Mouse (Mus musculus): ENCODE measurements around the gene Tnrc6b. TPM values are rescaled to one million over a fixed set of nuclear protein-coding genes. Genes with fewer than 3 reads are reported as not detected.
"Not testable (repeated sequence)": the region's sequence is repeated elsewhere in the genome, so short reads cannot be mapped to it uniquely, and the experiment has no call there.

The Tnrc6b gene
- total RNA-seq, 2 experiments from 2014 or later, result 43.7 to 48.2 TPM

DNA sequence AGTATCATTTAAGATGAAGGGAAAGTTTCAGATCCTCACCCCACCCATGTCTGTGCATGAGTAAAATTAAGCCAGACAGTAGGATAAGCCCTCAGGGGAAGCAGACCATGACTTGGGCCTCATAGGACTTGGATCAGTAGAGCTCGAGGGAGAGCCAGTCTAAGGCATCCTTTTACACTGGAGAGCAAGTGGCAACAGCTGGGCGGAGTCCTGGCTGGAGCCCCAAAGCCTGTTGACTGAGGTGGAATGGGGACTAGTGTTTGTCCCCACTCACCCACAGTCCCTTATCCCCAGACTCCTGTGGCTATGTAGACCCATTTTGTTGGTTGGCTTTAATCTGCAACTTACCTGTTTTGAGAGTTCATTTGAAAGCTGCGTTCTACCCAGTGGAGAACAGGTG is 201.1 kb downstream of the Tnrc6b start:
- DNase-seq (ENCODE audit: low spot score), result no peak

GRCm38 (mm10) chr15:80913803-80914202 is 202.7 kb downstream of the Tnrc6b start:
- DNase-seq (ENCODE audit: low spot score), result no peak

DNA sequence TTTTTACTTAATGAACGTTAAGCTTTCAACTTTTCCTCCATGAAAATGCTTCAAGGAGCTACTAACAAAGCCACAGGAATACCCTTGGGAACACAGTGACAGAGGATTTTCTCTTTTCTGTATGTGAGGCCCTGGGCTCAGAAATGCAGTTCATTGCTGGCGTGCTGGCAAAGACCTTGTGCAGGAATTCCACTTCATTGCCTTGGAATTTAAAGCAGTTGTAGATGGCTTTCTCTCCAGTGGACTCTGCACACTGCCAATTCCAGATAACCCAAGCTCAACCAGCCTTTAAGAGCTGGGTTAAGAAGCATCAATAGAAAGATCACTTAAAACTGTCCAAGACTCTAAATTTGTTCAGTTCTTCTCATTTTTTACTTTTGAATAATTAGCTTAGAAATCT is 204.7 kb downstream of the Tnrc6b start:
- no peak for DNase-seq (ENCODE audit: low spot score)

- DNase-seq (ENCODE audit: low spot score), result no peak
These were observed 205.5 kb downstream of the Tnrc6b start for GRCm38 (mm10) chr15:80916621-80917020.

- no peak for DNase-seq (ENCODE audit: low spot score)
These were observed 209.2 kb downstream of the Tnrc6b start for GRCm38 (mm10) chr15:80920346-80920745.

DNA sequence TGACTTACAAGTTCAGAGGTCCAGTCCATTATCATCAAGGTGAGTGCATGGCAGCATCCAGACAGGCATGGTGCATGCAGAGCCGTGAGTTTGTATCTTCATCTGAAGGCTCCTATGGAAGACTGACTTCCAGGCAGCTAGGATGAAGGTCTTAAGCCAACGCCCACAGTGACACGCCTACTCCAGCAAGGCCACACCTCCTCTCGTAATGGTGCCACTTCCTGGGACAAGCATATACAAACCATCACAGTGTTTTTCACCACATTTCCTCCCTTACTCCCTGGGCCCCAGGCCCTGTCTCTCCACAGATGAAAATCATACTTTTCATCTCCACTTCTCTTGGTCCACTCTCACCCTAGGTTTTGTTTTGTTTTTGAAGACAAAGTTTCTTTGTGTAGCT is 210.7 kb downstream of the Tnrc6b start:
- DNase-seq (ENCODE audit: low spot score), result no peak

DNA sequence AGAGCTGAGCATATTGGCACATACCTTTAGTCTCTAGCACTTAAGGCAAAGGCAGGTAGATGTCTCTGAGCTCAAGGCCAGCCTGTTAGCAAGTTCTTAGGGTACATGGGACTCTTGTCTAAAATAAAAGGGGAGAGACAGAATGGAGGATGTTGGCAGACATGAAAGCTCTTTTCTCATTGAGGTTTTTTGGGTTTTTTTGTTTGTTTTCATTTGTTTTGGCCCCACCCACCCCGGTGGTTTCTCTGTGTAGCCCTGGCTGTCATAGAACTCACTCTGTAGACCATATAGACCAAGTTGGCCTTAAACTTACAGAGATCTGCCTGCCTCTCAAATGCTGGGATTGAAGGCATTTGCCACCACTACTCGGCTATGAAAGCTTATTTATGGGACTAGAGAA is 213.1 kb downstream of the Tnrc6b start:
- DNase-seq (ENCODE audit: low spot score), result no peak

GRCm38 (mm10) chr15:80928811-80929355 is 217.8 kb downstream of the Tnrc6b start:
- DNase-seq (ENCODE audit: low spot score), result no peak

GRCm38 (mm10) chr15:80930048-80930571 is 219.0 kb downstream of the Tnrc6b start:
- DNase-seq (ENCODE audit: low spot score), result no peak

DNA sequence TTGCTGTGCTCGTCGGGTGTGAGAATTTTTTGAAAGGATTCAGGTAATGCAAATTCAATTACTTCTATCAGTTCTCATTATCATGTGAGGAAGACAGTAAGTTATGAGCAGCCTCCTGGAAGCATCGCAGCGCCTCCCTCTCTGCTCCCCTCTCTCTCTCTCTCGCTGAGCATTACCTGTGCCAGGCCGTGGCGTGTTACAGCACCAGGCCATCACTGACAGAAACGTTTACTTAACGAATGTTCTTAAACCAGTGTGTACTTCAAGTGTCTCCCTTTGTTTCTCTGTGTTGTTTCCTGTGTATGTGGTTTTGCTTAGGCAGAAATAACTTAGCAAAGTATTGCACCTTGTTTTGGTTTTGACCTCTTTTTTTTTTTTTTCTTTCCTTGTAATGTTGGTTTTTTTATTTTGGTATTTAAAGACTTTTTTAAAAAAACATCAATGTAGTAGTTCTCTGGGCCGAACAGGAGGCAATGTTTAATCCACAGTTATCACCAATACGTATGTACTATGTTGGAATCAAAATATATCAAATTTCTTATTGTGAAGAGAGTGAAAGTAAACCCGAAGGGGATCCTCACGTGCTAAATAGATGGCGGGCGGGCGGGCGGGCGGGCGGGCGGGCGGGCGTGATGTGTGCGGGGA is 219.7 kb downstream of the Tnrc6b start:
- not testable (repeated sequence) for DNase-seq (ENCODE audit: low spot score)

GRCm38 (mm10) chr15:80931345-80931960 is 220.3 kb downstream of the Tnrc6b start:
- DNase-seq (ENCODE audit: low spot score), result no peak

- DNase-seq (ENCODE audit: low spot score), result no peak
These were observed 223.7 kb downstream of the Tnrc6b start for GRCm38 (mm10) chr15:80934841-80935240.

DNA sequence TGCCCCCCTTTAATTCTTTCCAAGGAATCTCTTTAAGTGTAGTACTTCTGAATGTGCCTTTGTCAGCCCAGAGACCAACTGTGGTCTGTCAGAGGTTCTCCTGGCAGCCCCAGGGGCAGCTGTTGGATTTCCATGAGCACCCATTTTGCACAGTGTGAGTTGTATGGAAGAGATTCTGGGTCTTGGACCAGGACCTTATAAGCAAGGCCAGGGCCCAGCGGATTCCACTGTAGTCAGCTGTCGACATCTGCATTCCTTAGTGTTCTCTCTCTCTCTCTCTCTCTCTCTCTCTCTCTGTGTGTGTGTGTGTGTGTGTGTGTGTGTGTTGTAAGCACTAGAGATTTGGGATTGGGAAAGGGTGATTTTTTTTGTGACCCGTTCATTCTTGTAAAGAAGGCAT is 225.6 kb downstream of the Tnrc6b start:
- no peak for DNase-seq (ENCODE audit: low spot score)

- DNase-seq (ENCODE audit: low spot score), result no peak
These were observed 227.5 kb downstream of the Tnrc6b start for GRCm38 (mm10) chr15:80938615-80939014.

- DNase-seq (ENCODE audit: low spot score), result no peak
These were observed 228.3 kb downstream of the Tnrc6b start for GRCm38 (mm10) chr15:80939401-80939800.

DNA sequence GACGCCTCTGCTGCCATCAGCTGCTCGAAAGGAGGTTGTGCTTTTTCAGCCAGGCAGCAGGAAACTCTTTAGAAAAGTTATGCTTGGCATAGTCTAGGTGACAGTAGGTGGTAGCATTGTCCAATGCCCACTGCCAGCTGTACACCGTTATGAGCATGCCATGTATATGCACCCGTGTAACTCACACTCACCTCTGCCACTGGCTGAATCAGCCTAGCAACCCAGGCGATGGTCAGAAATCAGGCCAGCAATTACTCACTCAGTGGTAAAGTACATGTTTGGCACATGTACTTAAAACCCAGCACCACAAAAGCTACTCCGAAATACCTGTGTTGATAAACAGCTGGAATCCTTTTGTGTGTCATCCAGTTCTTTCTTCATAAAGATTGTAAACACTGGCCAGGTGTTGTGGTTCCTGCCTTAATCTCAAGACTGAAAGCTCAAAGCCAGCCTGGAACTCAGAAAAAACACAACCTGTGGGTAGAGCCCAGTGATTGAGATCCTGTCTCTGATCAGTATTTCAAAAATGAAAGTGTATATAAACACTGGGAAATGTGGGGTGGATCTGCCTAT is 230.4 kb downstream of the Tnrc6b start:
- no peak for DNase-seq (ENCODE audit: low spot score)

DNA sequence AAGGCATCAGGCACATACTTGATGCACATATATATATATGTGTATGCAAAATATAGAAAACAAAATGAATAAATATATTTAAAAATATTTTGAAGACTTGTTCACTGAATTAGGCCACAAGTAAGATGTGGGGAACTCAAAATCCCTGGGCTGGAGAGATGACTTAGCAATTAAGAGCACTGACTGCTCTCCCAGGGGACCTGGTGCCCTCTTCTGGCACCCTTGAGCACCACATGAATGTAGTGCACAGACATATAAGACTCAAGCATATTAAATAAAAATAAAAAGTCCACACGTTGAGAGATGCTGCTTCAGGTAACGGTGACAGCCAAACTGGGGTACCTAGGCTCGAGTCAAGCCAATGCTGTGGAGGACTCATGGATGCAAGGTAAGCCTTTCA is 234.7 kb downstream of the Tnrc6b start:
- no peak for DNase-seq (ENCODE audit: low spot score)

DNA sequence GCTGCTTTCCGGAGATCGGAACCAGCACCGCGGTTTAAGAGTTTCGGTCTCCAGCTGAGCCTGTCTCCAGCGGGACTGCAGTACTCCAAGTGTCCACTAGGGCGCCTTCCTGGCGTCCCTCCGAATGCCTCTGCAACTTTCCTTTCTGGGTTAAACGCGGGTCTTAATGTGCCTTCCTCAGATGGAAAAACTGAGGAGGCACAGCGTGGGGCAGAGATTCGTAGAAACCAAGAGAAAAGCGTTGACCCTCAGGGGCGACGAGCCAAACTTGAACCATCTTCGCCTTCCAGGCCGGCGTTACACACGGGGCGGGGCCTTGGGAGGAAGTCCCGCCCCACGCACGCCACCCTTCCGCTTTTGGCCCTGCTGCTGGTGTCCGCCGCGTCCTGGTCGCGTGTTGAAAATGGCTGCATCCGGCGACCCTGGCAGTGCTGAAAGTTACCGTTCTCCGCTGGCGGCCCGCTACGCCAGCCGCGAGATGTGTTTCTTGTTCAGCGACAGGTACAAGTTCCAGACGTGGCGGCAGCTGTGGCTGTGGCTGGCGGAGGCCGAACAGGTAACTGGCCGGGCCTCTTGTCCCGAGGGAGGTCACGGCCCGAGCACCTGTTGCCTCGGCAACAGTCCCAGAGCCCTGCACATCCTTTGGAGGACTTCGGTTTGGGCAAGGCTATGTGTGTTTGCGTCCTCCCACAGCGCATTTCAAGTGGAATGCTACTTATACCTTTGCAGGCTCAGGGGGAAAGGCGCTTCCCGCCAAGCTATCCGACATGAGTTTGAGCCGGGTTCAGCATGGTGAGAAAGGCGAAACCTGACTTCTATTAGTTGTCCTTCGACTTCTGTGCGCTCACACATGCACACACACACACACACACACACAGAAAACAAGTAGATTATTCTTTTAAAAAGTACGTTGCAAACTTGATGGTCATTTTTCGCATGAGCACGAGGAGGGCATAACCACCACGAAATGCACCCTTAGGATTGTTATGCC is 237.3 kb downstream of the Tnrc6b start, which contains the start of gene Adsl:
Gene Adsl (plus strand): TSS at position 346 of the 991 bp plus-strand sequence.
- DNase-seq (ENCODE audit: low spot score), result peak; percentile 88

GRCm38 (mm10) chr15:80949431-80949830 is 238.3 kb downstream of the Tnrc6b start:
- DNase-seq (ENCODE audit: low spot score), result no peak

DNA sequence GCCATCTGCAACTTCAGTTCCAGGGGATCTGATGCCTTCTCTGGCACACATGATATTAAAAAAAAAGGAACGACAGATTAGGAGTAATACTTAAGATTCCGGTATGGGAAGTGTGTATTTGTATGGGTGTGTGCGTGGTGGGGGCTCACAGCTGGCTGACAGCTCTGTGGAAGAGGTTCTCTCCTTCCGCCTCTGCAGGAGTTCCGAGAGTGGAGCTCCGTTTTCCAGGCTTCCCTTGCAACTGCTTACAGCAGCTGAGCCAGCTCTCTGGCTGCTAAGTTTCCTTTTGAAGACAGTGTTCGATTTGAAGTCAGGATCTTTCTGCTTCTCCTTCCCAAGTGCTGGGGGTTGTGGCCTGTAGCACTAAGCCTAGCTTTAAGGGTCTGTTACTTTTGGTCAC is 238.9 kb downstream of the Tnrc6b start:
- no peak for DNase-seq (ENCODE audit: low spot score)

GRCm38 (mm10) chr15:80953971-80954370 is 242.9 kb downstream of the Tnrc6b start:
- DNase-seq (ENCODE audit: low spot score), result no peak
